Mouse (Mus musculus) gastrocnemius, postnatal 4 days (tissue): ENCODE measurements at regions not wholly inside any gene's neighbourhood (a gene's known extent, or its start where the extent isn't known, plus 50 kb on each side); places are given as distances from the start of the nearest gene placed in this dataset.

Experiments used
- DNase-seq, 2 experiments: peaks; one replicate each; pipeline ENCODE4 v3.0.0; 2021 to 2022; ENCODE audit warnings: low spot score in 2 of 2, mixed read lengths in 2 of 2

GRCm38 (mm10) chr11:52622861-52623260 is 141.6 kb upstream of the Fstl4 start:
- no peak for DNase-seq

- no peak for DNase-seq
These were observed 135.6 kb upstream of the Fstl4 start for GRCm38 (mm10) chr11:52628875-52629274.

DNA sequence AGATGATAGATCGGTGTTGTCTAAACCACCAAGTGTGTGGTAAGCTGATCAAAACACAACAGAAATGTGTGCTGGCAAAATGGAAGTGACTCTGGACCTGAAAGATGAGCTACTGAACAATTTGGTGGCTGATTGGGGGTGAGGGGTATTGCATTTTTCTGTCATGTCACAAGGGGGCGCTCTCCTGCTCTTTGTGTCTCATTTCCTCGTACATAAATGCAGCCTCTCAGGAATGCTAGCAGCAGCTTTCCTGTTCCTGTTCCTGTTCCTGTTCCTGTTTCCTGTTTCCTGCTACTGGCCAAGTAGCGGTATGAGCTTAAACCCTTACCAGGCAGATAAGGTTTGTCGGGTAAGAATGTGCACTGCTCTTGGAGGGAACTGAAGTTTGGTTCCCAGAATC is 134.7 kb upstream of the Fstl4 start:
- no peak for DNase-seq

GRCm38 (mm10) chr11:52631579-52631978 is 132.9 kb upstream of the Fstl4 start:
- no peak for DNase-seq

GRCm38 (mm10) chr11:52634189-52634588 is 130.2 kb upstream of the Fstl4 start:
- DNase-seq = no peak

GRCm38 (mm10) chr11:52635716-52636389 is 128.6 kb upstream of the Fstl4 start:
- DNase-seq = no peak

- DNase-seq = no peak
These were observed 125.5 kb upstream of the Fstl4 start for GRCm38 (mm10) chr11:52638939-52639338.

- no peak for DNase-seq
These were observed 122.6 kb upstream of the Fstl4 start for GRCm38 (mm10) chr11:52641725-52642338.

DNA sequence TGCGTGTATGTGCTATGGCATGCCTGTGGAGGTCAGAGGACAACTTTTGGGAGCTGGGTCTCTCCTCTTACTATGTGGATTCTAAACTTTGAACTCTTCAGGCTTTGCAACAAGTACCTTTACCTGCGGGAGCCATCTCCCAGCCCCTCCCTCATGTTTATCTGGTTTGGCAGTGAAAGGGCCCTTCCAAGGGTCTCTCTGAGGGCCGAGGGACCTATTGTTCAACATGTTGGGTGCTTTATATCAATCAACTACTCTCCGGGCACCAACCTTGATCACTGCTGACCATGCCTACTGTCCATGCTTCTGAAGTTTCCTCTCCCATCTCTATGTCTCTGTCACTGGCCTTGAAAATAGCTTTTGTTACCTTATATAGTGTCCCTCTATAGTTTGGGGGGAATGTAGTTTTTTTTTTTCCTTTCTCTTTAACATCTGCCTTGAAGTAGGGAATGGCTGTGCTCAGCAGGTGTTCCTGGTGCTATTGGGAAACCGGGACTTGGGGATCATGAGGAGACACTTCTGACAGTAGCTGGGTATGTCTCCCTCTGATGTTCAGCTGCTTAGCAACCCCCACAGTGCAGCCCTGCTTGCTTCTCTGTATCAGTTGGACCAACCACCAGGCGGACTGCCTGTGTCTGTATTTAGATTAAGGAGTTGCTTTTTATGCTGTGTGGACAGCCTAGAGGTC is 120.2 kb upstream of the Fstl4 start:
- DNase-seq = no peak

DNA sequence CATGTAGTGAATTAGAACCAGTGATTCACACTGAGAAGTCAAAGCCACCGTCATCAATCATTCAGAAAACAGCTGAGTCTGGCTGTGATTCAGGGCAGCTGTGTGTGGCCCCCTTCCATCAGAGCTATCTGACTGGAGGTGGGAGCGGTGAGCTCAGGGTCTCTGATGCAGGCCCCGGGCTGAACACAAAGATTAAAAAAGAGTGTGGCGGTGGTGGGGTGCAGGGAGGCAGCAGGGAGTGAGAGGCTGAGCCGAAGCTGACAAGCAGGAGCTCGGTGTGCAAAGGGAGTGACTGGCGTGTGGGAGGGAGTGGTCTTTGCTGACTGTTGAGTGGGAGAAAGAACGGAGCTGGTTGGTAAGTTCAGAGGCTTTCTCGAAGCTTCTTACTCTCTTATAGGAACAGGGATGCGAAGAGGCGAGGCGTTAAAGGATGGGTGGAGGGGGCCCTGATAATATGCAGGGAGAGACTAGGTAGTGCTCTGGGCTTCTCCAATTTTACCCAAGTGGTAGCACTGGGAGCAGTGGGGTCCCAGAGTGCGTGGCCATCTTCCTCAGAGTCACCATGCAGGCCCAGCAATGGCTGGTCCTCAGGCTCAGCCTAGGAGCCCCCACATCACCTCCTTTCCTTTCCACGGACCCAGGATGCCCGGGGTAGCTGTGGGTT is 116.1 kb upstream of the Fstl4 start:
- no peak for DNase-seq

GRCm38 (mm10) chr11:52648849-52649400 is 115.5 kb upstream of the Fstl4 start:
- DNase-seq = no peak

GRCm38 (mm10) chr11:52654640-52655039 is 109.8 kb upstream of the Fstl4 start:
- no peak for DNase-seq

DNA sequence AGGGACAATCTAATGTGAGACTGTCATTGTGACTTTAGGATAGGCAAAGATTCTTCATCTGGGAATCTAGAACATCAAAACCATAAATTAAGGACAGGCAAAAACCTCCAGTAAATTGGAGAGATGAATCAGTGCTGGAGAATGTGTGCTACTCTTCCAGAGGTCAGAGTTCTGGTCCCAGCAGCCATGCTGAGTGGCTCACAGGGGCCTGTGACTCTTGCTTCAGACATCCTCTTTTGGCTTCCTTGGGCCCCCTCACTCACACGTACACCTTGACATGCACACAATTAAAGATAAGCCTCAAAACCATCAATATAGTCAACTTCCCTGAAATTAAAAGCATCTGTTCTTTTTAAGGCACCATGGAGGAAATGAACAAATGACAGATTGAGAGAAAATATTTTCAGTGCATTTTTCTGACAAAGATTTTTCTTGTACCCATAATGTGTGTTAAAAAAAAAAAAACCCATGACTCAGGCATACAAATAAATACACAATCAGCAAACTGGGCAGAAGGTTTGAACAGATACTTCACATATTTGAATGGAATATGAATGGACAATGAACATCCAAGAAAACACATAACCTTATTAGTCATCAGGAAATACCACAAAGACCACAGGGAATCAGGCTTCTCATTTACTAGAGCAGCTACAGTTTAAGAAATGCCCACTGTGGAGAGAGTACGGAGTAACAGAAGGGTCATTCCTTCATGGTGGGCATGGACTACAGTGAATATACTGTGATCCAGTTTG is 108.5 kb upstream of the Fstl4 start:
- DNase-seq = no peak

DNA sequence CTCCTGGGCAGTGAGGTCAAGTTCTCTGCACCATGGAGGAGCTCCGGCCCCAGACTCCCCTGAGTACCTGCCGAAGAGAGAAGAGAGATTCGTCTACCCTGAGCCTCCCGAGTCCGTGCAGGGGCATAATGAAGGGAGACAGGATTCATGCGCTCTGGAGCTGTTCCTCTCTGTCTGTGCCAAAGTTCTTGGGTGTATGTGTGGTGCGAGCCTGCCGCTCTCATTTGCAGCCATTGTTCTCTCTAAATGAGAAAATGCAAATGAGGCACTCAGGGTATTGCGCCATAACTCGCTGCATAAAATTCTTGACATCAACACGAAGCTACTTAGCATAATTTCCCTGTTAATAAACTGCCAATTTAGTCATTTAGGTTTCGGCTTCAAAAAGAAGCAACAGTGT is 103.2 kb upstream of the Fstl4 start:
- no peak for DNase-seq

DNA sequence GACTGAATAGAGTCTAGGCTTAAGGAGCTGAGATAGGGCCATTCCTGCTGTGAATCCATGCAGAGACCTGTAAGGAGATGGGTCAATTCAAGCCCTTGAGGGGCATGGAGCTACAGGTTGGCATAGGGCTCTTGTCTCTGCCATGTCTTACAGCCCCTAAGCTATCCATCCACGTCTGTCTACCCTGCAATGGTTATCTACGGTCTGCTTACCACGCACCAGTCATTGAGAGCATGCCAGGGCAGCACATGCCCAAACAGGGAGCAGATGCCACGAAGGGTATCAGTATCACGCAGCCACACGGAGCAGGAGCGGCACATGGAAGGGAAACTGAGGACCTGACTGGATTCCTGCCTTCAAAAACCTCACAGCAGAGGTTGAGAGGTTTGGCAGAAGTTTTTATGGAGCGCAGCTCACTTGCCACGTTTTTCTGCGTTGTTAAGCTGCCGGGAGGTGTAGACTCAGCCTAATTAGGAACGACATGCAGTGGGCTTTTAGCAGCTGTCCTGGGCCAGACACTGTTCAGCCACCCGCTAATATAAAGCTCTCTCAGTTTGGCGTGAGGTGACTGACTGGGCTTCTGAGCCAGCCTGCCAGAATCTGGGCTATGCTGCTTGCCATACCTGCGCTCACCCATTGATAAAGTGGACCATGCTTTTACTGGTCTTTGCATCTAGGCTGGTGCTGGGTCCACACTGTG is 102.4 kb upstream of the Fstl4 start:
- DNase-seq = no peak

DNA sequence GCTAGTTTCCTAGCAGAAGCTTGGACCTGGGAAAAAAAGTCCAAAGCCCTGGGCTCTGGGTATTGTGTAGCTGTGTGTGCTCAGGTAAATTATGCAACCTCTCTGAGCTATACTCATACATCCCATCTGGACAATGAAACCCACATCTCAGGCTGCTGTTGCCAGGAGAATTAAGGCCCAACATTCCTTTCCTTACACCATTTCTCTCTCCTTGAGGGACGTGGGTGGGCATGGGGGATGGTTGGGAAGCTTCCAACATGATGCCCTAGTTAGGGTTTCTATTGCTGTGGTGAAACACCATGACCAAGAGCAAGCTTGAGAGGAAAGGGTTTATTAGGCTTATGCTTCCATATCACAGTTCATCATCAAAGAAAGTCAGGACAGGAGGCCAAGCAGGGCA is 99.1 kb upstream of the Fstl4 start:
- DNase-seq = no peak

DNA sequence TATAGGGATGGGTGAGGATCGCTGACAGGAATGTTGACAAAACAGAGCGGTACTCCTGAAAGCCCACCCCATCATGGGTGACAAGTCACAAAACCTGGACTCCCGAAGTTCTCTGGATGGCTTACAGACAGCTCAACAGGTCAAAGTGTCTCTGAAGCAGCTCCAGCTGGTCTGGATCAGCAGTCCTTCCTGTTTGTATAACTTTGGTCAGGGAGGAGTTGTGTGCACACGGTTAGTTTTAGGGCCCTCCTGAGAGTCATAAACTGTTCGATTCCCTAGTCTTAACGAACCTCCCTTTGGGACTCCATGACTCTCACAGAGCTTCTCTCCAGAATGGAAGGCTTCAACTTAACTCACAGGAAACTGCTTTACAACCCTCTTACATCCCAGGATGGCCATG is 89.4 kb upstream of the Fstl4 start:
- DNase-seq = no peak

DNA sequence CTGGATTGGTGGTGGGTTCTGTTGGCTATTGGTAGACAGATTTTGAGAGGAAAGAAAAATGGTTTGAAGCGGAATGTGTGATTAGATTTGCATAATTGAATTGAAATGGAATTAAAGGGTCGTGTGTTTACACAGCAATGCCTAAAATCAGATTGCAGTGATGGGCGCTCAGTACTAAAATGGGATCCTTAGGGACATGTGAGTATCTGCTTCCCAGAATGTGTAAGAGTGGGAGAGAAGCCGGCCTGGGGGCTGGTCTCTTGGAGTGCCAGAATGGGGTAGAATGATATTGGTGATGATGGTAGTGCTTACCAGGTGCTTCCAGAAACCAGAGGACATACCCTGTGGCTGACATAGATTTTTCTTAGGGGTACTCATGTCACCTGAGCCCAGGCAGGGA is 86.2 kb upstream of the Fstl4 start:
- no peak for DNase-seq

GRCm38 (mm10) chr11:52685436-52685835 is 79.0 kb upstream of the Fstl4 start:
- DNase-seq = no peak

GRCm38 (mm10) chr11:52692701-52693100 is 71.7 kb upstream of the Fstl4 start:
- no peak for DNase-seq
